ENCODE assay signal across 8 mouse cellular contexts in genomic region chr2:167419204-167419603, GRCm38 (mm10). TPM values are rescaled to one million over a fixed set of nuclear protein-coding genes. Genes with fewer than 3 reads are reported as not detected.
DNase-seq lines count a peak whose midpoint lies in the region; ATAC-seq lines count a peak whose summit lies in the region.

No protein-coding gene starts in this region.

- intact Hi-C loops in left cerebral cortex, postnatal 14 days (cut with DNase I), result loop anchor here (5.0 kb wide), 1 partner anchor 197 kb away; no protein-coding TSS in a partner anchor

- peak; percentile 47 for ATAC-seq in granulocyte monocyte progenitor cell, adult 5-6 weeks (replicated peaks; ENCODE audit: poor library complexity, severe bottlenecking)

- DNase-seq in layer of hippocampus, adult 11-12 months (ENCODE audit: low spot score), result peak; percentile 67
- DNase-seq in layer of hippocampus, adult 9-10 months (ENCODE audit: low spot score), result no peak
- peak; percentile 82 for DNase-seq in MEL-GATA-1-ER (ENCODE audit: extremely low read depth, low read depth)
- DNase-seq in cerebellum, adult 9-11 months, result peak; percentile 66
- peak; percentile 70 to 84 for DNase-seq in left cerebral cortex, postnatal 14 days (ENCODE audit: low spot score in 2 of 2)
- DNase-seq in natural killer cell, adult 2 months (ENCODE audit: low spot score in 2 of 2), result peak; percentile 87 to 92
- peak; percentile 64 to 74 for DNase-seq in thymus, adult 18-20 months

RNA-seq across cellular contexts. Expression of gene Slc9a8, which starts 2.3 kb away (rescaled TPM):
- 39.4 and 54.4 TPM in 2 replicates for total RNA-seq in granulocyte monocyte progenitor cell, adult 5-6 weeks (2014; fragmentation: Nextera tagmentation)
- total RNA-seq in granulocyte monocyte progenitor cell, adult 5-6 weeks (2017), result 21.1 and 22.0 TPM in 2 replicates
- 10 to 100 TPM; 31.2 to 32.9 TPM for total RNA-seq in left cerebral cortex, postnatal 14 days (2021)
